ENCODE assay signal across 8 mouse cellular contexts in genomic region chr5:111330417-111331098, GRCm38 (mm10). TPM values are rescaled to one million over a fixed set of nuclear protein-coding genes. Genes with fewer than 3 reads are reported as not detected.
A peak's percentile ranks its signal among the peaks of the same experiment; 100 is the strongest.
DNase-seq lines count a peak whose midpoint lies in the region; ATAC-seq and TF ChIP-seq lines count a peak whose summit lies in the region.

Gene Pitpnb (plus strand): TSS chr5:111330763.

- H3K27me3 ChIP-seq in forebrain, embryonic 10.5 days (ENCODE audit: poor library complexity, severe bottlenecking): no peaks in the 10 kb centered on the region
- H3K27me3 ChIP-seq in heart, embryonic 15.5 days: no peaks in the 10 kb centered on the region
- no peaks in the 10 kb centered on the region for H3K27me3 ChIP-seq in liver, embryonic 14.5 days (ENCODE audit: control insufficient read depth, insufficient read depth, low read length)
- H3K27me3 ChIP-seq in neural tube, embryonic 11.5 days (ENCODE audit: control insufficient read depth, insufficient read depth, low read length): no peaks in the 10 kb centered on the region
- H3K27me3 ChIP-seq in stomach, postnatal 0 days (ENCODE audit: control insufficient read depth, insufficient read depth, low read length): no peaks in the 10 kb centered on the region

- H3K9me3 ChIP-seq in forebrain, embryonic 10.5 days: peaks cover 3% of the 10 kb centered on the region; the same call in 1 of the 2 replicates
- H3K9me3 ChIP-seq in heart, embryonic 15.5 days (replicated peaks): no peaks in the 10 kb centered on the region
- no peaks in the 10 kb centered on the region for H3K9me3 ChIP-seq in liver, embryonic 14.5 days (ENCODE audit: control insufficient read depth, low read length)
- no peaks in the 10 kb centered on the region for H3K9me3 ChIP-seq in neural tube, embryonic 11.5 days (ENCODE audit: control insufficient read depth, low read length)
- H3K9me3 ChIP-seq in stomach, postnatal 0 days (ENCODE audit: control insufficient read depth, low read length): no peaks in the 10 kb centered on the region

- peak; percentile 39 for TF ChIP-seq CTCF in liver, embryonic 14.5 days (IDR thresholded peaks at IDR 0.05; ENCODE audit: low read depth)
- TF ChIP-seq CTCF in stomach, postnatal 0 days (IDR thresholded peaks at IDR 0.05; ENCODE audit: low read depth): peak; percentile 31

- peak; percentile 93 for ATAC-seq in CD4-positive, CD25-positive, alpha-beta regulatory T cell, adult 4 months
- ATAC-seq in heart, embryonic 15.5 days (replicated peaks; ENCODE audit: insufficient number of reproducible peaks, insufficient read depth, low FRiP score, low read depth): peak; percentile 99
- ATAC-seq in liver, embryonic 14.5 days (ENCODE audit: insufficient read depth): peak; percentile 97
- peak; percentile 93 for ATAC-seq in neural tube, embryonic 11.5 days (ENCODE audit: insufficient read depth, low FRiP score, low TSS enrichment)
- peak; percentile 97 for ATAC-seq in stomach, postnatal 0 days (ENCODE audit: low FRiP score, low TSS enrichment)

- peak within 1 kb of the TSS; percentile 89 for H3K4me3 ChIP-seq in forebrain, embryonic 10.5 days
- H3K4me3 ChIP-seq in heart, embryonic 15.5 days: peak within 1 kb of the TSS; percentile 90
- peak within 1 kb of the TSS; percentile 93 to 94 for H3K4me3 ChIP-seq in liver, embryonic 14.5 days (ENCODE audit: insufficient read depth in 1 of 2, low read depth in 2 of 2, low read length in 2 of 2)
- H3K4me3 ChIP-seq in neural tube, embryonic 11.5 days (ENCODE audit: low read depth, low read length): peak within 1 kb of the TSS; percentile 86
- peak within 1 kb of the TSS; percentile 97 for H3K4me3 ChIP-seq in stomach, postnatal 0 days (ENCODE audit: low read depth, low read length)

- DNase-seq in c-Kit-negative CD71-positive TER-119-positive erythroid progenitor cells, embryonic 14.5 days (ENCODE audit: low read depth, low spot score): peak; percentile 95
- peak; percentile 97 for DNase-seq in forebrain, embryonic 10.5 days (ENCODE audit: extremely low spot score, low spot score)
- peak; percentile 98 for DNase-seq in kidney, postnatal 25 days
- peak; percentile 87 to 93 (median 93) for DNase-seq in liver, embryonic 14.5 days (ENCODE audit: low read depth in 3 of 3, low spot score in 3 of 3)
- DNase-seq in neural tube, embryonic 11.5 days (ENCODE audit: low spot score): peak; percentile 100
- DNase-seq in stomach, postnatal 0 days (ENCODE audit: low spot score): peak; percentile 99

- H3K4me1 ChIP-seq in forebrain, embryonic 10.5 days: peaks cover 23% of the 10 kb centered on the region
- H3K4me1 ChIP-seq in heart, embryonic 15.5 days (replicated peaks): peaks cover 17% of the 10 kb centered on the region
- peaks cover 9 to 23% of the 10 kb centered on the region in 2 experiments for H3K4me1 ChIP-seq in liver, embryonic 14.5 days (replicated peaks; ENCODE audit: control insufficient read depth in 2 of 2, insufficient read depth in 2 of 2, low read length in 1 of 2)
- H3K4me1 ChIP-seq in neural tube, embryonic 11.5 days (ENCODE audit: control insufficient read depth, insufficient read depth, low read length): peaks cover 3% of the 10 kb centered on the region; the same call in 1 of the 2 replicates
- H3K4me1 ChIP-seq in stomach, postnatal 0 days (replicated peaks; ENCODE audit: control insufficient read depth, insufficient read depth): peaks cover 3% of the 10 kb centered on the region; the same call in 1 of the 2 replicates

- TF ChIP-seq EP300 in liver, embryonic 14.5 days (IDR thresholded peaks at IDR 0.05; ENCODE audit: low read depth): no peak
- no peak for TF ChIP-seq EP300 in stomach, postnatal 0 days (optimal IDR thresholded peaks at IDR 0.05)

- H3K27ac ChIP-seq in forebrain, embryonic 10.5 days: peak within 1 kb of the TSS; percentile 94
- peak within 1 kb of the TSS; percentile 84 for H3K27ac ChIP-seq in heart, embryonic 15.5 days
- peak within 1 kb of the TSS; percentile 69 for H3K27ac ChIP-seq in liver, embryonic 14.5 days
- peak within 1 kb of the TSS; percentile 50 for H3K27ac ChIP-seq in neural tube, embryonic 11.5 days (ENCODE audit: low read depth, low read length)
- H3K27ac ChIP-seq in stomach, postnatal 0 days (replicated peaks): peak within 1 kb of the TSS; percentile 89

- under 1% methylated on average over 78 of the region's 78 CpGs for WGBS in forebrain, embryonic 10.5 days
- under 1% methylated on average over 78 of the region's 78 CpGs for WGBS in heart, embryonic 15.5 days
- under 1% methylated on average over 67 of the region's 78 CpGs for WGBS in liver, embryonic 14.5 days (ENCODE audit: insufficient replicate concordance)
- under 1% methylated on average over 58 of the region's 78 CpGs for WGBS in neural tube, embryonic 11.5 days
- under 1% methylated on average over 70 of the region's 78 CpGs for WGBS in stomach, postnatal 0 days

- peaks cover 32% of the 10 kb centered on the region for H3K36me3 ChIP-seq in forebrain, embryonic 10.5 days (replicated peaks)
- H3K36me3 ChIP-seq in heart, embryonic 15.5 days: peaks cover 4% of the 10 kb centered on the region; the same call in 1 of the 2 replicates
- peaks cover 4% of the 10 kb centered on the region; the same call in 1 of the 2 replicates for H3K36me3 ChIP-seq in liver, embryonic 14.5 days (replicated peaks; ENCODE audit: control insufficient read depth, insufficient read depth, low read depth)
- H3K36me3 ChIP-seq in neural tube, embryonic 11.5 days (ENCODE audit: control insufficient read depth, insufficient read depth, low read length): no peaks in the 10 kb centered on the region
- H3K36me3 ChIP-seq in stomach, postnatal 0 days (ENCODE audit: control insufficient read depth, insufficient read depth, low read length): no peaks in the 10 kb centered on the region

- H3K4me2 ChIP-seq in heart, embryonic 15.5 days: peak within 1 kb of the TSS; percentile 81
- H3K4me2 ChIP-seq in liver, embryonic 14.5 days (ENCODE audit: low read depth): peak within 1 kb of the TSS; percentile 94
- H3K4me2 ChIP-seq in neural tube, embryonic 11.5 days (ENCODE audit: low read depth): peak within 1 kb of the TSS; percentile 78
- peak within 1 kb of the TSS; percentile 71 for H3K4me2 ChIP-seq in stomach, postnatal 0 days (replicated peaks; ENCODE audit: low read depth)

- peak within 1 kb of the TSS; percentile 96 for H3K9ac ChIP-seq in heart, embryonic 15.5 days
- H3K9ac ChIP-seq in liver, embryonic 14.5 days (replicated peaks): peak within 1 kb of the TSS; percentile 98
- peak within 1 kb of the TSS; percentile 82 for H3K9ac ChIP-seq in neural tube, embryonic 11.5 days (ENCODE audit: low read length)
- H3K9ac ChIP-seq in stomach, postnatal 0 days (ENCODE audit: low read length): peak within 1 kb of the TSS; percentile 97

RNA-seq across cellular contexts. Expression of gene Pitpnb, which starts in this region (rescaled TPM):
- 10 to 100 TPM; 54.4 to 65.4 TPM for polyA plus RNA-seq in CD4-positive, CD25-positive, alpha-beta regulatory T cell, adult 4 months (2017; shearing (Covaris generic))
- 128 and 130 TPM in 2 replicates for polyA plus RNA-seq in forebrain, embryonic 10.5 days (2016; fragmentation: Nextera tagmentation; extraction: Ambion mirVana)
- 61.0 and 78.1 TPM in 2 replicates for polyA plus RNA-seq in heart, embryonic 15.5 days (2015; fragmentation: Nextera tagmentation; extraction: Ambion mirVana)
- 23.1 and 23.6 TPM in 2 replicates for polyA plus RNA-seq in liver, embryonic 14.5 days (2012; rRNA removed)
- polyA plus RNA-seq in liver, embryonic 14.5 days (2014; fragmentation: Nextera tagmentation; extraction: Ambion mirVana): 31.5 and 32.0 TPM in 2 replicates
- polyA plus RNA-seq in neural tube, embryonic 11.5 days (2014; fragmentation: Nextera tagmentation; extraction: Ambion mirVana): 131 and 134 TPM in 2 replicates
- polyA plus RNA-seq in stomach, postnatal 0 days (2015; fragmentation: Nextera tagmentation; extraction: Ambion mirVana): 61.2 and 62.5 TPM in 2 replicates

Comparison
In these comparisons a context has a peak if more than half of its experiments do, and no peak if none do; other contexts are left out.
1. Peak in every context shown above with its lines: DNase-seq, ATAC-seq, H3K4me3 ChIP-seq and H3K27ac ChIP-seq.